Mouse (Mus musculus) brown adipose tissue, adult 24 weeks (tissue): ENCODE data around the gene Ccp110. TPM values are rescaled to one million over a fixed set of nuclear protein-coding genes. Genes with fewer than 3 reads are reported as not detected.
A peak's percentile ranks its signal among the peaks of the same experiment; 100 is the strongest.

Experiments used
- H3K27ac ChIP-seq: fragments of 200-500 bp; replicated peaks from 2 replicates; pipeline ENCODE4 v1.5.1; 2012; ENCODE audit warnings: low read depth, mild to moderate bottlenecking, low read length
- H3K4me1 ChIP-seq: fragments of 200-500 bp; 2 replicates; pipeline ENCODE4 v1.6.1; 2012; ENCODE audit warnings: low read length, mixed read lengths; ENCODE audit not compliant: control insufficient read depth, insufficient read depth, insufficient read length
- H3K4me3 ChIP-seq: fragments of 200-500 bp; 2 replicates; pipeline ENCODE4 v1.5.1; 2012; ENCODE audit warnings: low read depth, mild to moderate bottlenecking, low read length, moderate library complexity; ENCODE audit not compliant: insufficient read depth
- polyA plus RNA-seq: library from polyadenylated mRNA; stranded (reverse); fragments of >200 nt; gene quantifications from 2 replicates; pipeline ENCODE4 v1.2.4, GENCODE M21; 2012; ENCODE audit not compliant: missing spikeins, insufficient read depth, insufficient read length

Gene Ccp110
- polyA plus RNA-seq, 1 experiment, result 1.3 TPM

- H3K27ac ChIP-seq, result no peak overlapping the region
- H3K4me1 ChIP-seq, result peaks cover 24% of the 10 kb centered on the region
- H3K4me3 ChIP-seq, result no peak overlapping the region
Measured at GRCm38 (mm10) chr7:118773027-118773426, 60.7 kb downstream of the Ccp110 start.

GRCm38 (mm10) chr7:118775991-118776390 is 63.6 kb downstream of the Ccp110 start:
- H3K27ac ChIP-seq, result peak overlapping the region; percentile 57

GRCm38 (mm10) chr7:118776491-118776890 is 64.1 kb downstream of the Ccp110 start:
- Histone ChIP-seq H3K27ac (peak overlapping the region; percentile 60; the same call in 1 of the 2 replicates), H3K4me3 (no peak overlapping the region), H3K4me1 (peaks cover 25% of the 10 kb centered on the region)

More at GRCm38 (mm10) chr7:118775991-118776390, 63.6 kb downstream of the Ccp110 start:
- Histone ChIP-seq H3K4me3 (no peak overlapping the region), H3K4me1 (peaks cover 25% of the 10 kb centered on the region)

- Histone ChIP-seq H3K4me3 (no peak overlapping the region), H3K4me1 (peaks cover 25% of the 10 kb centered on the region), H3K27ac (peak overlapping the region; percentile 60)
Measured at GRCm38 (mm10) chr7:118777598-118778394, 65.4 kb downstream of the Ccp110 start.

- H3K4me1 ChIP-seq, result peaks cover 25% of the 10 kb centered on the region
- H3K4me3 ChIP-seq, result no peak overlapping the region
- H3K27ac ChIP-seq, result no peak overlapping the region
Measured at GRCm38 (mm10) chr7:118778561-118778960, 66.2 kb downstream of the Ccp110 start.

- Histone ChIP-seq H3K4me3 (no peak overlapping the region), H3K4me1 (no peaks in the 10 kb centered on the region), H3K27ac (no peak overlapping the region)
Measured at GRCm38 (mm10) chr7:118783305-118784001, 71.1 kb downstream of the Ccp110 start.

- Histone ChIP-seq H3K4me3 (no peak overlapping the region), H3K4me1 (no peaks in the 10 kb centered on the region), H3K27ac (no peak overlapping the region)
Measured at GRCm38 (mm10) chr7:118786091-118786490, 73.7 kb downstream of the Ccp110 start.

Other genes starting within 250 kb of the Ccp110 start
- gene Itpripl2, start 220.6 kb upstream of the Ccp110 start, polyA plus RNA-seq, result 7.4 and 7.8 TPM in 2 replicates
- gene Coq7, start 179.2 kb upstream of the Ccp110 start, polyA plus RNA-seq, result 172 and 271 TPM in 2 replicates
- gene Tmc7, start 127.8 kb upstream of the Ccp110 start, polyA plus RNA-seq, result 2.3 and 2.5 TPM in 2 replicates
- 0.36 and 0.50 TPM in 2 replicates for gene Tmc5, start 115.3 kb upstream of the Ccp110 start, polyA plus RNA-seq
- gene Gde1, start 6.8 kb upstream of the Ccp110 start, polyA plus RNA-seq, result 174 and 183 TPM in 2 replicates
- 24.0 and 39.6 TPM in 2 replicates for gene Vps35l, start 27.7 kb downstream of the Ccp110 start, polyA plus RNA-seq
- 1.3 and 3.8 TPM in 2 replicates for gene Iqck, start 143.2 kb downstream of the Ccp110 start, polyA plus RNA-seq
- gene Knop1, start 143.7 kb downstream of the Ccp110 start, polyA plus RNA-seq, result 21.2 TPM in 2 replicates